Mouse (Mus musculus): Measurements from ENCODE around the gene Gh. TPM values are rescaled to one million over a fixed set of nuclear protein-coding genes. Genes with fewer than 3 reads are reported as not detected.

Gh gene
- polyA plus RNA-seq, 1 experiment from 2014 or later = not detected

Other genes with a start within 250 kb of the Gh start
- gene Taco1, start 235.8 kb downstream of the Gh start, polyA plus RNA-seq (2015; fragmentation: Nextera tagmentation; extraction: Ambion mirVana) = 9.8 and 11.5 TPM in 2 replicates
- gene Map3k3, start 217.3 kb downstream of the Gh start, polyA plus RNA-seq (2015; fragmentation: Nextera tagmentation; extraction: Ambion mirVana) = 18.0 and 19.5 TPM in 2 replicates
- gene Gm10840, start 141.0 kb downstream of the Gh start, polyA plus RNA-seq (2015; fragmentation: Nextera tagmentation; extraction: Ambion mirVana) = not detected in 2 replicates
- gene Limd2, start 141.0 kb downstream of the Gh start, polyA plus RNA-seq (2015; fragmentation: Nextera tagmentation; extraction: Ambion mirVana) = 117 and 136 TPM in 2 replicates
- gene Strada, start 99.7 kb downstream of the Gh start, polyA plus RNA-seq (2015; fragmentation: Nextera tagmentation; extraction: Ambion mirVana) = 16.7 and 18.6 TPM in 2 replicates
- gene Ccdc47, start 85.5 kb downstream of the Gh start, polyA plus RNA-seq (2015; fragmentation: Nextera tagmentation; extraction: Ambion mirVana) = 92.1 and 95.0 TPM in 2 replicates
- 58.1 and 66.2 TPM in 2 replicates for gene Ddx42, start 84.9 kb downstream of the Gh start, polyA plus RNA-seq (2015; fragmentation: Nextera tagmentation; extraction: Ambion mirVana)
- 49.7 and 56.5 TPM in 2 replicates for gene Ftsj3, start 45.8 kb downstream of the Gh start, polyA plus RNA-seq (2015; fragmentation: Nextera tagmentation; extraction: Ambion mirVana)
- 242 and 266 TPM in 2 replicates for gene Psmc5, start 45.7 kb downstream of the Gh start, polyA plus RNA-seq (2015; fragmentation: Nextera tagmentation; extraction: Ambion mirVana)
- 70.2 and 78.3 TPM in 2 replicates for gene Smarcd2, start 28.9 kb downstream of the Gh start, polyA plus RNA-seq (2015; fragmentation: Nextera tagmentation; extraction: Ambion mirVana)
- 0.27 and 0.28 TPM in 2 replicates for gene Tcam1, start 25.2 kb downstream of the Gh start, polyA plus RNA-seq (2015; fragmentation: Nextera tagmentation; extraction: Ambion mirVana)
- gene Cd79b, start 12.9 kb upstream of the Gh start, polyA plus RNA-seq (2015; fragmentation: Nextera tagmentation; extraction: Ambion mirVana) = 3.5 and 3.7 TPM in 2 replicates
- gene Scn4a, start 51.4 kb upstream of the Gh start, polyA plus RNA-seq (2015; fragmentation: Nextera tagmentation; extraction: Ambion mirVana) = 0.03 and 0.05 TPM in 2 replicates
- 0.31 and 0.66 TPM in 2 replicates for gene Prr29, start 63.6 kb upstream of the Gh start, polyA plus RNA-seq (2015; fragmentation: Nextera tagmentation; extraction: Ambion mirVana)
- 35.3 and 38.5 TPM in 2 replicates for gene Icam2, start 86.2 kb upstream of the Gh start, polyA plus RNA-seq (2015; fragmentation: Nextera tagmentation; extraction: Ambion mirVana)
- gene Ern1, start 186.0 kb upstream of the Gh start, polyA plus RNA-seq (2015; fragmentation: Nextera tagmentation; extraction: Ambion mirVana) = 7.5 and 9.4 TPM in 2 replicates

Measured in stomach, embryonic 15.5 days (tissue).